8 mouse cellular contexts compared by ENCODE assay signal in genomic region chr19:43939769-43940689, GRCm38 (mm10). TPM values are rescaled to one million over a fixed set of nuclear protein-coding genes. Genes with fewer than 3 reads are reported as not detected.
DNase-seq lines count a peak whose midpoint lies in the region; ATAC-seq and TF ChIP-seq lines count a peak whose summit lies in the region.

Gene Dnmbp (minus strand): TSS chr19:43940191.

- peak; percentile 86 for ATAC-seq in frontal cortex, adult (ENCODE audit: low TSS enrichment)
- peak; percentile 62 to 74 for ATAC-seq in hematopoietic stem cell, adult 5-6 weeks (replicated peaks in 1 of 2; ENCODE audit: insufficient read depth in 1 of 2, low FRiP score in 2 of 2, low TSS enrichment in 1 of 2, low read depth in 1 of 2, poor library complexity in 2 of 2, severe bottlenecking in 2 of 2)
- ATAC-seq in lung, embryonic 16.5 days (ENCODE audit: low read depth) = peak; percentile 95

- H3K27ac ChIP-seq in MEL (ENCODE audit: control insufficient read depth, low read depth, low read length) = no peak within 1 kb of the TSS
- peak within 1 kb of the TSS; percentile 77 for H3K27ac ChIP-seq in lung, embryonic 16.5 days (ENCODE audit: low read length)
- no peak within 1 kb of the TSS for H3K27ac ChIP-seq in thymus, adult 2 months (ENCODE audit: control insufficient read depth, insufficient read depth, low read length)

- no peaks in the 10 kb centered on the region; the same call in 1 of the 2 replicates for H3K79me2 ChIP-seq in MEL (ENCODE audit: control insufficient read depth, insufficient read depth, low read length, poor library complexity)

- peak within 1 kb of the TSS; percentile 65 for H3K4me2 ChIP-seq in lung, embryonic 16.5 days (ENCODE audit: low read depth, low read length)

- TF ChIP-seq CTCF in MEL (IDR thresholded peaks at IDR 0.05 in 2 of 3, conservative IDR thresholded peaks at IDR 0.05 in 1 of 3; ENCODE audit: control insufficient read depth in 1 of 3, insufficient read depth in 1 of 3, low read depth in 2 of 3, low read length in 3 of 3, poor library complexity in 1 of 3, severe bottlenecking in 1 of 3) = peak; percentile 56 to 99 (median 88)
- TF ChIP-seq CTCF in thymus, adult 2 months (IDR thresholded peaks at IDR 0.05; ENCODE audit: borderline replicate concordance, control insufficient read depth, extremely low read depth, insufficient read depth, low read length, poor library complexity) = peak; percentile 98

- TF ChIP-seq POLR2A in MEL (IDR thresholded peaks at IDR 0.05; ENCODE audit: control insufficient read depth in 1 of 2, insufficient read depth in 1 of 2, low read depth in 1 of 2, low read length in 2 of 2, poor library complexity in 1 of 2) = peak in 1 of 2 experiments; percentile 61; a peak in 2 of 4 replicates
- 0 out of 2 replicates have a peak, but pooled peaks have one; percentile 26 for TF ChIP-seq POLR2A in thymus, adult 2 months (IDR thresholded peaks at IDR 0.05; ENCODE audit: control insufficient read depth, extremely low read depth, insufficient read depth, low read length, poor library complexity)

- H3K4me3 ChIP-seq in MEL (ENCODE audit: control insufficient read depth in 1 of 2, insufficient read depth in 1 of 2, low read depth in 2 of 2, low read length in 2 of 2) = peak within 1 kb of the TSS; percentile 78 to 87
- H3K4me3 ChIP-seq in lung, embryonic 16.5 days (ENCODE audit: low read length) = peak within 1 kb of the TSS; percentile 77
- peak within 1 kb of the TSS; percentile 56 for H3K4me3 ChIP-seq in thymus, adult 2 months (ENCODE audit: control insufficient read depth, insufficient read depth, low read length)

- DNase-seq in MEL (ENCODE audit: low read depth, low spot score) = peak; percentile 85
- DNase-seq in cerebellum, adult 9-10 months = peak; percentile 78
- peak; percentile 42 for DNase-seq in layer of hippocampus, adult 9-11 months
- DNase-seq in ovary, adult 18-20 months (ENCODE audit: low spot score) = peak; percentile 57
- DNase-seq in thymus, adult 2 months = peak; percentile 82

- peak within 1 kb of the TSS; percentile 79 for H3K9ac ChIP-seq in MEL (ENCODE audit: control insufficient read depth, low read depth, low read length, poor library complexity, severe bottlenecking)
- peak within 1 kb of the TSS; percentile 88 for H3K9ac ChIP-seq in lung, embryonic 16.5 days (ENCODE audit: low read length)

- TF ChIP-seq RAD21 in MEL (IDR thresholded peaks at IDR 0.05; ENCODE audit: low read depth, low read length) = peak; percentile 38

- peaks cover 3 to 14% of the 10 kb centered on the region in 2 experiments; a peak in 3 of 4 replicates for H3K4me1 ChIP-seq in MEL (ENCODE audit: control insufficient read depth in 1 of 2, insufficient read depth in 2 of 2, low read length in 2 of 2)
- peaks cover 15% of the 10 kb centered on the region for H3K4me1 ChIP-seq in lung, embryonic 16.5 days (replicated peaks; ENCODE audit: control insufficient read depth, insufficient read depth, low read length)
- H3K4me1 ChIP-seq in thymus, adult 2 months (replicated peaks; ENCODE audit: control insufficient read depth, insufficient read depth, low read length) = peaks cover 12% of the 10 kb centered on the region

- no peaks in the 10 kb centered on the region for H3K9me3 ChIP-seq in MEL (replicated peaks; ENCODE audit: insufficient read depth, low read length)
- H3K9me3 ChIP-seq in lung, embryonic 16.5 days (ENCODE audit: control insufficient read depth, low read length) = no peaks in the 10 kb centered on the region

- TF ChIP-seq EP300 in MEL (IDR thresholded peaks at IDR 0.05; ENCODE audit: low read depth in 1 of 2, low read length in 2 of 2) = peak; percentile 26 to 31; a peak in 2 of 4 replicates

- H3K36me3 ChIP-seq in MEL (ENCODE audit: control insufficient read depth in 1 of 2, insufficient read depth in 2 of 2, low read length in 2 of 2) = peaks cover 0 to 8% of the 10 kb centered on the region in 2 experiments; a peak in 2 of 4 replicates
- H3K36me3 ChIP-seq in lung, embryonic 16.5 days (ENCODE audit: control insufficient read depth, insufficient read depth, low read length) = no peaks in the 10 kb centered on the region
- no peaks in the 10 kb centered on the region for H3K36me3 ChIP-seq in thymus, adult 2 months (ENCODE audit: control insufficient read depth, insufficient read depth, low read length)

- peaks cover 0 to 3% of the 10 kb centered on the region in 2 experiments; a peak in 1 of 4 replicates for H3K27me3 ChIP-seq in MEL (ENCODE audit: control insufficient read depth in 1 of 2, insufficient read depth in 2 of 2, low read length in 2 of 2)
- H3K27me3 ChIP-seq in lung, embryonic 16.5 days (ENCODE audit: control insufficient read depth, insufficient read depth, low read depth, low read length) = no peaks in the 10 kb centered on the region
- no peaks in the 10 kb centered on the region for H3K27me3 ChIP-seq in thymus, adult 2 months (ENCODE audit: control insufficient read depth, insufficient read depth, low read length)

- 3% methylated on average over 58 of the region's 94 CpGs for WGBS in lung, embryonic 16.5 days
- WGBS in thymus, adult 2 months = 5% methylated on average over 82 of the region's 94 CpGs

TF ChIP-seq in MEL, 35 proteins besides CTCF, POLR2A, EP300 and RAD21:
- TF ChIP-seq USF2 (IDR thresholded peaks at IDR 0.05; ENCODE audit: borderline replicate concordance in 1 of 2, insufficient read depth in 1 of 2, low read depth in 1 of 2, low read length in 2 of 2) (no peak), MXI1 (IDR thresholded peaks at IDR 0.05; ENCODE audit: low read depth, low read length) (peak; percentile 63), MEF2A (IDR thresholded peaks at IDR 0.05; ENCODE audit: extremely low read depth, insufficient replicate concordance, low read depth, low read length, poor library complexity, severe bottlenecking) (no peak), POLR2AphosphoS5 (IDR thresholded peaks at IDR 0.05; ENCODE audit: borderline replicate concordance, low read depth, low read length) (no peak), CHD1 (IDR thresholded peaks at IDR 0.05; ENCODE audit: low read depth, low read length) (no peak), JUND (IDR thresholded peaks at IDR 0.05; ENCODE audit: low read depth, low read length) (no peak), SIN3A (IDR thresholded peaks at IDR 0.05; ENCODE audit: low read length) (no peak), RCOR1 (IDR thresholded peaks at IDR 0.05; ENCODE audit: low read depth, low read length) (no peak), TBP (IDR thresholded peaks at IDR 0.05; ENCODE audit: low read depth, low read length) (no peak), KAT2A (conservative IDR thresholded peaks at IDR 0.05; ENCODE audit: low read depth, low read length) (no peak; the same call in 1 of the 2 replicates), TCF12 (IDR thresholded peaks at IDR 0.05; ENCODE audit: low read depth, low read length) (peak; percentile 47; the same call in 1 of the 2 replicates), POLR2AphosphoS2 (IDR thresholded peaks at IDR 0.05; ENCODE audit: low read length) (no peak), MAZ (IDR thresholded peaks at IDR 0.05; ENCODE audit: low read depth, low read length) (peak; percentile 96), ETS1 (IDR thresholded peaks at IDR 0.05; ENCODE audit: low read depth, low read length) (no peak), MYC (IDR thresholded peaks at IDR 0.05; ENCODE audit: low read depth, low read length) (no peak), NELFE (IDR thresholded peaks at IDR 0.05; ENCODE audit: low read depth, low read length) (peak; percentile 51; the same call in 1 of the 2 replicates), TAL1 (IDR thresholded peaks at IDR 0.05; ENCODE audit: low read length) (no peak), ZKSCAN1 (IDR thresholded peaks at IDR 0.05; ENCODE audit: low read depth, low read length) (no peak), MAX (IDR thresholded peaks at IDR 0.05; ENCODE audit: low read length) (no peak; the same call in 1 of the 2 replicates), ZC3H11A (IDR thresholded peaks at IDR 0.05; ENCODE audit: low read depth, low read length) (no peak), GABPA (IDR thresholded peaks at IDR 0.05; ENCODE audit: low read depth, low read length) (no peak), MAFK (IDR thresholded peaks at IDR 0.05; ENCODE audit: borderline replicate concordance, low read depth, low read length) (no peak), ZNF384 (IDR thresholded peaks at IDR 0.05; ENCODE audit: low read depth, low read length) (no peak), SMC3 (IDR thresholded peaks at IDR 0.05; ENCODE audit: low read depth, low read length) (peak; percentile 81), NRF1 (IDR thresholded peaks at IDR 0.05; ENCODE audit: insufficient read depth, low read depth, low read length, poor library complexity, severe bottlenecking) (no peak), ELF1 (IDR thresholded peaks at IDR 0.05; ENCODE audit: low read depth, low read length) (peak; percentile 52; the same call in 1 of the 2 replicates), ZMIZ1 (IDR thresholded peaks at IDR 0.05; ENCODE audit: low read depth, low read length) (no peak), MYB (IDR thresholded peaks at IDR 0.05; ENCODE audit: low read depth, low read length) (no peak), E2F4 (IDR thresholded peaks at IDR 0.05; ENCODE audit: borderline replicate concordance, low read depth, low read length) (no peak), BHLHE40 (IDR thresholded peaks at IDR 0.05; ENCODE audit: borderline replicate concordance, low read depth, low read length) (0 out of 2 replicates have a peak, but pooled peaks have one; percentile 14), GATA1 (IDR thresholded peaks at IDR 0.05; ENCODE audit: low read depth, low read length) (no peak), HCFC1 (IDR thresholded peaks at IDR 0.05; ENCODE audit: low read depth, low read length) (peak; percentile 68), CHD2 (IDR thresholded peaks at IDR 0.05; ENCODE audit: low read length) (no peak), USF1 (IDR thresholded peaks at IDR 0.05; ENCODE audit: low read depth, low read length) (no peak), UBTF (IDR thresholded peaks at IDR 0.05; ENCODE audit: borderline replicate concordance, insufficient read depth, low read depth, low read length) (0 out of 2 replicates have a peak, but pooled peaks have one; percentile 36)

RNA-seq across cellular contexts. Expression of gene Dnmbp, which starts in this region (rescaled TPM):
- 5.4 and 6.2 TPM in 2 replicates for total RNA-seq in MEL (2012; rRNA removed)
- polyA plus RNA-seq in MEL (2012; ENCODE audit: insufficient read depth in 1 of 2, insufficient read length in 2 of 2, low read depth in 1 of 2, low replicate concordance in 2 of 2, missing spikeins in 1 of 2) = 1 to 10 TPM in 1 of 2 experiments, not detected in 1; 9.4 TPM
- 17.4 and 20.1 TPM in 2 replicates for total RNA-seq in hematopoietic stem cell, adult 5-6 weeks (2017)
- 20.4 and 22.1 TPM in 2 replicates for polyA plus RNA-seq in lung, embryonic 16.5 days (2015; fragmentation: Nextera tagmentation; extraction: Ambion mirVana)
- polyA plus RNA-seq in thymus, adult 2 months (2012; rRNA removed) = 12.7 and 13.0 TPM in 2 replicates
